Mouse (Mus musculus) MEL (cell line): ENCODE data around the gene Clec16a.

Experiments used
- CHD1 ChIP-seq: IDR thresholded peaks from 2 replicates; pipeline ENCODE4 v1.6.1; 2012; ENCODE audit warnings: low read depth, mild to moderate bottlenecking, inconsistent platforms, low read length, improper control_type of control experiment
- CHD2 ChIP-seq: IDR thresholded peaks from 2 replicates; pipeline ENCODE4 v1.6.1; 2011; ENCODE audit warnings: low read length, improper control_type of control experiment
- CTCF ChIP-seq, 3 experiments: IDR thresholded peaks in 2 of 3; conservative IDR thresholded peaks in 1 of 3; 2 replicates each; pipeline ENCODE4 v1.5.1; 2011 to 2012; ENCODE audit warnings: low read length in 3 of 3, low read depth in 2 of 3, mild to moderate bottlenecking in 2 of 3, improper control_type of control experiment in 1 of 3, inconsistent platforms in 1 of 3, mixed read lengths in 1 of 3, moderate library complexity in 1 of 3; ENCODE audit not compliant: control insufficient read depth in 1 of 3, insufficient read depth in 1 of 3, poor library complexity in 1 of 3, severe bottlenecking in 1 of 3
- EP300 ChIP-seq, 2 experiments: IDR thresholded peaks; 2 replicates each; pipeline ENCODE4 v1.6.1; 2011; ENCODE audit warnings: improper control_type of control experiment in 2 of 2, low read length in 2 of 2, low read depth in 1 of 2, mild to moderate bottlenecking in 1 of 2
- ETS1 ChIP-seq: IDR thresholded peaks from 2 replicates; pipeline ENCODE4 v1.6.1; 2012; ENCODE audit warnings: low read depth, mild to moderate bottlenecking, inconsistent platforms, low read length, improper control_type of control experiment, moderate library complexity
- GABPA ChIP-seq: IDR thresholded peaks from 2 replicates; pipeline ENCODE4 v1.6.1; 2012; ENCODE audit warnings: low read depth, mild to moderate bottlenecking, inconsistent platforms, low read length, improper control_type of control experiment, moderate library complexity
- MAFK ChIP-seq: IDR thresholded peaks from 2 replicates; pipeline ENCODE4 v1.6.1; 2011; ENCODE audit warnings: low read depth, mild to moderate bottlenecking, low read length, improper control_type of control experiment, borderline replicate concordance
- MAX ChIP-seq: IDR thresholded peaks from 2 replicates; pipeline ENCODE4 v1.6.1; 2011; ENCODE audit warnings: low read length, improper control_type of control experiment
- MEF2A ChIP-seq: IDR thresholded peaks from 2 replicates; pipeline ENCODE4 v1.6.1; 2014; ENCODE audit warnings: low read depth, mild to moderate bottlenecking, inconsistent platforms, low read length, improper control_type of control experiment; ENCODE audit not compliant: poor library complexity, insufficient replicate concordance, severe bottlenecking; ENCODE audit errors: extremely low read depth
- POLR2A ChIP-seq, 2 experiments: IDR thresholded peaks; 2 replicates each; pipeline ENCODE4 v1.6.1; 2011 to 2012; ENCODE audit warnings: low read length in 2 of 2, mild to moderate bottlenecking in 2 of 2, control low read depth in 1 of 2, improper control_type of control experiment in 1 of 2, low read depth in 1 of 2, moderate library complexity in 1 of 2; ENCODE audit not compliant: control insufficient read depth in 1 of 2, insufficient read depth in 1 of 2, poor library complexity in 1 of 2
- TBP ChIP-seq: IDR thresholded peaks from 2 replicates; pipeline ENCODE4 v1.8.0; 2011; ENCODE audit warnings: low read depth, low read length, improper control_type of control experiment
- USF1 ChIP-seq: IDR thresholded peaks from 2 replicates; pipeline ENCODE4 v1.6.1; 2014; ENCODE audit warnings: low read depth, mild to moderate bottlenecking, inconsistent platforms, low read length, improper control_type of control experiment, moderate library complexity
- USF2 ChIP-seq, 2 experiments: IDR thresholded peaks; 2 replicates each; pipeline ENCODE4 v1.6.1; 2011 to 2012; ENCODE audit warnings: improper control_type of control experiment in 2 of 2, low read length in 2 of 2, borderline replicate concordance in 1 of 2, inconsistent platforms in 1 of 2, low read depth in 1 of 2, mild to moderate bottlenecking in 1 of 2; ENCODE audit not compliant: insufficient read depth in 1 of 2
- ZC3H11A ChIP-seq: IDR thresholded peaks from 2 replicates; pipeline ENCODE4 v1.6.1; 2012; ENCODE audit warnings: low read depth, mild to moderate bottlenecking, inconsistent platforms, low read length, improper control_type of control experiment

DNA sequence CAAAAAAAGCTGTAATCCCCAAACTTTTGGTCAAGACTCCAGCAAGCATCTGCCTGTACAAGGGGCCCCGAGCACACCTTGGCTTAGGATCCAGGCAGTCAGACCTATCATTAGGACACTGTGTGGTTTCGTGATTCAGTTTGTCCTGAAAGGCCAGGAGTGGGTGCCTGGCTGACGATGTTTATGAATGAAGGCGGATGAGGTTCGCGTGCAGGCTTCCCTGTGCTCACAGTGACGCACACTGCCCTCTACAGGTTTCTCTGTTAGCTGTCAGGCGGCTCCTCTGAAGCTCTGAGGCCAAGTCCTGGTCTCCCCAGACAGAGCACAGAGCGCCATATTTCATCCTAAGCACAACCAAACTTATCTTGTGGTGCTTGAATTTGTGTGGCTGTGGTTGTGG, 241.1 kb downstream of the Clec16a start:
- no peak for TF ChIP-seq POLR2A (IDR thresholded peaks at IDR 0.05; ENCODE audit: control insufficient read depth in 1 of 2, insufficient read depth in 1 of 2, low read depth in 1 of 2, low read length in 2 of 2, poor library complexity in 1 of 2)
- TF ChIP-seq CHD1 = no peak
- TF ChIP-seq USF1 = no peak
- peak; percentile 70 to 90 (median 87) for TF ChIP-seq CTCF (IDR thresholded peaks at IDR 0.05 in 2 of 3, conservative IDR thresholded peaks at IDR 0.05 in 1 of 3; ENCODE audit: control insufficient read depth in 1 of 3, insufficient read depth in 1 of 3, low read depth in 2 of 3, low read length in 3 of 3, poor library complexity in 1 of 3, severe bottlenecking in 1 of 3)
- TF ChIP-seq MAX = peak; percentile 72
- TF ChIP-seq USF2 (IDR thresholded peaks at IDR 0.05; ENCODE audit: borderline replicate concordance in 1 of 2, insufficient read depth in 1 of 2, low read depth in 1 of 2, low read length in 2 of 2) = no peak
- no peak for TF ChIP-seq MAFK
- no peak; the same call in 1 of the 2 replicates for TF ChIP-seq ETS1
- TF ChIP-seq MEF2A = no peak
- peak; percentile 75 for TF ChIP-seq ZC3H11A
- TF ChIP-seq TBP = no peak
- no peak for TF ChIP-seq EP300 (IDR thresholded peaks at IDR 0.05; ENCODE audit: low read depth in 1 of 2, low read length in 2 of 2)
- TF ChIP-seq GABPA = no peak
- no peak for TF ChIP-seq CHD2
